Mouse (Mus musculus): ENCODE data around the gene Fv1.

DNA sequence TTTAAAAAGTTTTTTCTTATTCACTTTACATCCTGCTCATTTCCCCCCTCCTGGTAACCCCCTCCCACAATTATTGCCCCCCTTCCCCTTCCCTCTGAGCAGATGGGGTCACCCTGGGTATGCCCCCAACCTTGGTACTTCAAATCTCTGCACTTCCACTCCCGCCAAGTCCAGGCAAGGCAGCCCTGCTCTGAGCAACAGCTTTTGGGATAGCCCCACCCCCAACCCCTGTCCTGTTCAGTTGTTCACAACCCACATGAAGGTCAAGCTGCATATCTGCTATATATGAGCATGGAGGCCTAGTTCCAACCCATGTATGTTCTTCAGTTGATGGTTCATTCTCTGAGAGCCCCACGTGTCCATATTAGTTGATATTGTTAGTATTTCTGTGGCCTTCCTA lies 18.0 kb upstream of the Fv1 start:
- TF ChIP-seq CTCF (IDR thresholded peaks at IDR 0.05; ENCODE audit: low read depth) (no peak), EP300 (IDR thresholded peaks at IDR 0.05; ENCODE audit: low read depth) (no peak)

All from liver, embryonic 14.5 days (tissue).